Mouse (Mus musculus) testis, adult 2 months (tissue): ENCODE results near the gene Sugt1. TPM values are rescaled to one million over a fixed set of nuclear protein-coding genes. Genes with fewer than 3 reads are reported as not detected.
A peak's percentile ranks its signal among the peaks of the same experiment; 100 is the strongest.

Experiments
- H3K27ac ChIP-seq: fragments of 200-500 bp; 2 replicates; pipeline ENCODE4 v1.5.1; 2012; ENCODE audit warnings: low read depth, low read length; ENCODE audit not compliant: control insufficient read depth, insufficient read depth
- H3K27me3 ChIP-seq: fragments of 200-500 bp; 2 replicates; pipeline ENCODE4 v1.6.1; 2012; ENCODE audit warnings: mild to moderate bottlenecking, low read length, moderate library complexity; ENCODE audit not compliant: control insufficient read depth, insufficient read depth
- H3K36me3 ChIP-seq: fragments of 200-500 bp; 2 replicates; pipeline ENCODE4 v1.6.1; 2012; ENCODE audit warnings: mild to moderate bottlenecking, low read length; ENCODE audit not compliant: control insufficient read depth, insufficient read depth
- H3K4me1 ChIP-seq: fragments of 200-500 bp; 2 replicates; pipeline ENCODE4 v1.6.1; 2012; ENCODE audit warnings: low read length; ENCODE audit not compliant: control insufficient read depth, insufficient read depth
- H3K4me3 ChIP-seq: fragments of 200-500 bp; 2 replicates; pipeline ENCODE4 v1.5.1; 2012; ENCODE audit warnings: low read depth, mild to moderate bottlenecking, low read length, moderate library complexity, mixed read lengths; ENCODE audit not compliant: control insufficient read depth
- CTCF ChIP-seq: fragments of 200-500 bp; IDR thresholded peaks from 2 replicates; pipeline ENCODE4 v1.5.1; 2012; ENCODE audit warnings: low read depth, mild to moderate bottlenecking, inconsistent platforms, low read length, moderate library complexity; ENCODE audit not compliant: control insufficient read depth, insufficient read depth, insufficient replicate concordance
- POLR2A ChIP-seq: fragments of 200-500 bp; IDR thresholded peaks from 2 replicates; pipeline ENCODE4 v1.6.1; 2012; ENCODE audit warnings: low read depth, mild to moderate bottlenecking, inconsistent platforms, low read length, moderate library complexity; ENCODE audit not compliant: control insufficient read depth
- polyA plus RNA-seq: library from polyadenylated mRNA; depleted of rRNA; stranded (reverse); fragments of >200 nt; gene quantifications from 2 replicates; pipeline ENCODE4 v1.2.3, GENCODE M21; 2012

Gene Sugt1
- polyA plus RNA-seq, 1 experiment: 31.6 TPM

GRCm38 (mm10) chr14:79588534-79588951, 1.1 kb downstream of the Sugt1 start:
- TF ChIP-seq CTCF: no peak
- TF ChIP-seq POLR2A: no peak
- Histone ChIP-seq H3K27ac (no peak overlapping the region), H3K27me3 (no peaks in the 10 kb centered on the region), H3K4me1 (peaks cover 3% of the 10 kb centered on the region; the same call in 1 of the 2 replicates), H3K36me3 (no peaks in the 10 kb centered on the region; the same call in 1 of the 2 replicates), H3K4me3 (peak overlapping the region; percentile 76)

GRCm38 (mm10) chr14:79589401-79589800, 1.9 kb downstream of the Sugt1 start:
- Histone ChIP-seq H3K4me3 (no peak overlapping the region; the same call in 1 of the 2 replicates), H3K4me1 (peaks cover 3% of the 10 kb centered on the region; the same call in 1 of the 2 replicates), H3K36me3 (no peaks in the 10 kb centered on the region; the same call in 1 of the 2 replicates), H3K27ac (no peak overlapping the region), H3K27me3 (no peaks in the 10 kb centered on the region)
- TF ChIP-seq POLR2A (no peak), CTCF (no peak)

GRCm38 (mm10) chr14:79590916-79591315, 3.4 kb downstream of the Sugt1 start:
- Histone ChIP-seq H3K27ac (no peak overlapping the region), H3K36me3 (no peaks in the 10 kb centered on the region; the same call in 1 of the 2 replicates), H3K4me3 (no peak overlapping the region), H3K4me1 (peaks cover 3% of the 10 kb centered on the region; the same call in 1 of the 2 replicates), H3K27me3 (no peaks in the 10 kb centered on the region)
- TF ChIP-seq CTCF (no peak), POLR2A (no peak)

- TF ChIP-seq POLR2A: no peak
- TF ChIP-seq CTCF: no peak
- H3K4me3 ChIP-seq: no peak overlapping the region
- H3K36me3 ChIP-seq: peaks cover 1% of the 10 kb centered on the region
Measured at GRCm38 (mm10) chr14:79591611-79592010, 4.1 kb downstream of the Sugt1 start.

GRCm38 (mm10) chr14:79594069-79594468, 6.6 kb downstream of the Sugt1 start:
- H3K4me3 ChIP-seq: no peak overlapping the region
- H3K4me1 ChIP-seq: no peaks in the 10 kb centered on the region
- TF ChIP-seq POLR2A (no peak), CTCF (no peak)
- H3K27ac ChIP-seq: no peak overlapping the region
- no peaks in the 10 kb centered on the region for H3K27me3 ChIP-seq
- peaks cover 3% of the 10 kb centered on the region; the same call in 1 of the 2 replicates for H3K36me3 ChIP-seq

More at GRCm38 (mm10) chr14:79591611-79592010, 4.1 kb downstream of the Sugt1 start:
- Histone ChIP-seq H3K4me1 (peaks cover 3% of the 10 kb centered on the region; the same call in 1 of the 2 replicates), H3K27ac (no peak overlapping the region), H3K27me3 (no peaks in the 10 kb centered on the region)

GRCm38 (mm10) chr14:79596602-79597001, 9.1 kb downstream of the Sugt1 start:
- Histone ChIP-seq H3K27me3 (no peaks in the 10 kb centered on the region), H3K27ac (no peak overlapping the region), H3K4me3 (no peak overlapping the region), H3K36me3 (peaks cover 3% of the 10 kb centered on the region; the same call in 1 of the 2 replicates), H3K4me1 (no peaks in the 10 kb centered on the region)
- TF ChIP-seq POLR2A (no peak), CTCF (no peak)

GRCm38 (mm10) chr14:79605881-79606280, 18.4 kb downstream of the Sugt1 start:
- Histone ChIP-seq H3K27me3 (no peaks in the 10 kb centered on the region), H3K4me1 (no peaks in the 10 kb centered on the region), H3K4me3 (no peak overlapping the region), H3K36me3 (peaks cover 2% of the 10 kb centered on the region; the same call in 1 of the 2 replicates), H3K27ac (no peak overlapping the region)
- TF ChIP-seq CTCF (no peak), POLR2A (no peak)
